Mouse (Mus musculus) ovary, postnatal 10 days (tissue): ENCODE results near the gene Csrp2.

Source experiments
- DNase-seq: peaks from one replicate; pipeline ENCODE4 v3.0.0; 2022; ENCODE audit warnings: low spot score

Csrp2 gene

DNA sequence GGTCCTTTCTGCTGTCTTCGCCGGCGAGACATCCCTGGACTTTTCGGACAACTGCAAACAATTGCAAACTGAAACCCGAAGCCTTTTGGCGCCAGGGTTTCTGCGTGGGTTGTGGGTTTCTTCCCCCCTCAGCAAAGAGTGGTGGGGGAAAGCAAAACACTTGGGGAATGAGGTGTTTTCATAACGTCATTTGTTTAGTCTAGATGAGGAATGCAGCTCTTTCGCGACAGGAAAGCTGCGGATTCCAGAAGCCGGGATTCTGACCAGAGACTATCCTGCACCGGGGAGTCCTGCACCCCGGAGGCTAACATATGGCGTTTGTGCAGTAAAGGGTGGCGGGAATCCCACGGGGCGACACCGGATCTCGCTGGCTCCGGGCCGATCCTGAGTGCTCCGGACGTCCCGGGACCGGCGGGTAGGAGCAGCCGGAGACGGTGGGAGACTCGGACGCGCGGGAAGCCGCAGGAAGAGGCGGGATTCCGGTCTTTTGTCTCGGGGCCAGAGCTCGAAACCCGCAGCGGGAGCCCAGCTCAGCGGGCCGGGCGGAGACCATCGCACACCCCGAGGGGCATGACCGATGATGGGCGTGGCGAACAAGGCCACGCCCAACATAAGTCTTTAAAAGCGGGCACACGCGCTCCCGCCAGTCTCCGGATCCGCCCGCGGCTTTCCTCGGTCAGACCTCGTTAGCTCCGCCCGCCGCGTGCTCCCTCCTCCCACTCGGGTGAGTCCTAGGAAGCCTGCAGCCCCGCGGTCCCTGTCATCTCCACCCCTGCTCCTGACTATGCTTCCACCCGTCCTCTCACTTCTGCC, at the start of gene Csrp2:
Gene Csrp2, plus strand, starts transcription at position 259 of the 813 bp plus-strand sequence.
- peak; percentile 78 for DNase-seq

DNA sequence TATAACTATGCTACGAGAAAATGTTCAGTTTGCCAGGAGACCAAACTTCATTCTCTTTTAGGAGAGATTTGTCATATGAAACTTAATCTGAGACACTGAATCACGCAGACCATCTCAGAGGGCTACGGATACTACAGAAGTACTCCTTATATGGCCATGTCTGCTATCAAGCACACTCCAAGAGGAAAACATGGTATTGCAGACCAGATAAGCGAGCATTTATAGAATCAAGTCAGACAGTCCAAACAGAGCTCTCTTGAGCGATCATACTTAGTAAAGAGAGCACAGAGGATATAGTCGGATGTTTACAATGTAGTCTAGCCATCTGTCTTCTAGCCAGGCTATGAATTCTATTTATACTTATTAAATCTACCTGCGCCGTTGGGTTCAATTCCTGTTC, 44.7 kb upstream of the Csrp2 start:
- DNase-seq: no peak

DNA sequence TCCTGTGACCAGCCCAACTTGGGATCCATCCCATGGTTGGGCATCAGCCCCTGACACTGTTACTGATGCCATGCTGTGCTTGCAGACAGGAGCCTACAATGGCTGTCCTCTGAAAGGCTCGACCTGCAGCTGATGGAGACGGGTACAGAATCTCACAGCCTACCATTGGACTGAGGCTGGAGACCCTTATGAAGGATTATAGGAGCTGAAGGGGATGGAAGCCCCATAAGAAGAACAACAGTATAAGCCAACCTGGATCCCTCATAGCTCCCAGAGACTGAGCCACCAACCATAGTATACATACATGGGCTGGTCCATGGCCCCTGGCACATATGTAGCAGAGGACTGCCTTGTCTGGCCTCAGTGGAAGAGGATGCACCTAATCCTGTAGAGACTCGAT, 42.6 kb upstream of the Csrp2 start:
- DNase-seq: no peak

DNA sequence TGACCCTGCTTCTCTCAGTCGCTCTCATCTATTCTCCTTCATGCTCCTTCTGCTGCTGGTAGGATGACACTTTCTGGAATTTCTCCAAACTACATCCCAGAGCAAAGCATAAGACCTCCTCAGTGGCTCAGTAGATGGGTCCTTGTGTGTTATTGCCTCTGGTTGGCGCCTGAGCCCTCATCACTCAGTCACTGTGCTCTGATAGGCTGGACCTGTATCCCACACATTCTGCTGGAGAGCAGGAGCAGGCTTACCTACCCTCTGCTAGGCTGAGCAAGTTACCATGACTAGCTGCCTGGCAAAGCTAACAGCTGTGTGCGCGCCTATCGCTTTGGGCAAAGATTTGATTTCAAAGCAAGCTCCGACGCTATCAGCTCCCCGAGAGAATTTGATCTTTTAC, 41.7 kb upstream of the Csrp2 start:
- no peak for DNase-seq

DNA sequence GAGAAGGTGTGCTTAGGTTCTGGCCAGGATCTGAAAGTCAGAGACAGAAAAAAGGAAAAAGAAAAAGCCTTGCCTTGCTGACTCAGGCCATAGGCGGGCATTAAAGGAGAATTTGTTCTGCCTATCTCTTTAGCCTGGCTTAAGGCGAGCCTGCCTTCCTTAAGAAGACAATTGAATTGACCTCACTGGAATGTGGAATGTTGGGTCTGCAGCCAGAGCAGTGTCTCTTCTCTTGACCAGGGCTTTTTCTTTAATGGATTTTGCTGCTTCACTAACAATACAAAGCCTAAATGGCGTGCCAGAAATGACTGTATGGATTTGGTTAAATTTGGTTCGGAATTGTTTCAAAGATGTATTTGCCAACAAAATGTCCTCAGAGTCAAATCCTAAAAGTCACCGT, 40.9 kb upstream of the Csrp2 start:
- DNase-seq: no peak

DNA sequence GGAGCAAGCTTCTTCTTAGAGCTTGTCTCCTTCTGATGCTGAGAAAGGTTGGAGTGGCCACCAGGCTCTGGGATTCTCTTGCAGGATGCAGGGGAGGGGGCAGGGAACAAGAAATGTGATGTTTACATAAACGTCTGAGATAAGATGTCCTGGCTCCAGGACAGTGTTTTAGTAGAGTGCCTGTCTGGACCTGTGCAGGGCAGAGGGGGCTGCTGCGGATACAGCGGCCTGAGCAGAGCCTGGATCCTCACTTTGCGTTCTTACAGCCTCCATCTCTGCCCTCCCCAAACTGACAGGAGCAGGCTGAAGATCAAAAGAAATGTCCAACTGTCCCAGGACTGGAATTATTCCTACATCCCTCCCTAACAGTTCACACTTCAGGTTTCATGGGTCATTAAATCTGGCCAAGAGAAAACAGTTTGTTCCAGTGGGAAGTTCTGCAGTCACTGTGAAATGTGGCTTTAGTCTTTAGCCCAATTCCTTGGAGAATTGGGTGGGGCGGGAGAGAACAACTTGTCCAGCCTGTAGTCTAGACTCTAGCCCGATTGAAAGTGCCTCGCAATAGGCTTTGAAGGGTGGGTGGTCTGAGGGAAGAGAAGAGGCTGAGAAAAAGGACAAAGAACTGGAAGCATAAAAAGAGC, 40.0 kb upstream of the Csrp2 start:
- DNase-seq: no peak

DNA sequence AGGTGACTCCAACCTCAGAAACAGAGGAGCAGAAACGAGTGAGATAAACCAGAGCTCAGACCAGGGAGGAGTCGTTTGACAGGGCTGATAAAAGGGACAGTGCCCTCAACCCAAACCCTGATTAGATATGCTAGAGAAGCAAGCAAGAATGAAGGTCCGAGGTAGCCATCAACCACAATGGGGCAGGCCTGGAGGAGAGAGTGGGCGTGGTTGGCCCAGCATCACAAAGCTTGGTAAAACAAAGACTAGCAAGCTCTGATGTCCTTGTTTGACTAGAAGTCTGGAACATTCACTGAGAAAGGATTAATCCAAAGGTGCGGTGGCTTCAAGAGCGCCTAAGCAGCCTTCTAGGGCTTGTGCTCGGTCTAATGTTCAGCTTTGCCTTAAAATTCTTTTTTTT, 38.2 kb upstream of the Csrp2 start:
- no peak for DNase-seq

DNA sequence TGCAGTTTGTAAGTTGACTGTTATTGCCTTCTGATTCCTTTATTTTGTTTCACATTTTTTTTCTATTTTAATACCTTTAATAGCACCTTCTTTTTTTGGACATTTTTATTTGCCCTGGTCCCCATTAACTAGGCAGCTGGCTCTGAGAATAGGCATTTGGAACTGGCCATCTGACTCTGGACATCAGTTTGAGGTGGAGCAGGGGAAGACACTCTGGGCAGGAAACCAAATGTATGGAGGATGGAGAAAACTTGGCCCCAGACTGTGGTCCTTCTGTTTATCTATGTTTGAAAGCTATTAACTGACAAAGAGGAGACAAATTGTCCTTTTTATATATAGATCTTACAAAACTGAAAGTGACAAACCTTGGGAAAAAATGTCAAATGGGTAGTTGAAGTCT, 36.9 kb upstream of the Csrp2 start:
- DNase-seq: no peak

DNA sequence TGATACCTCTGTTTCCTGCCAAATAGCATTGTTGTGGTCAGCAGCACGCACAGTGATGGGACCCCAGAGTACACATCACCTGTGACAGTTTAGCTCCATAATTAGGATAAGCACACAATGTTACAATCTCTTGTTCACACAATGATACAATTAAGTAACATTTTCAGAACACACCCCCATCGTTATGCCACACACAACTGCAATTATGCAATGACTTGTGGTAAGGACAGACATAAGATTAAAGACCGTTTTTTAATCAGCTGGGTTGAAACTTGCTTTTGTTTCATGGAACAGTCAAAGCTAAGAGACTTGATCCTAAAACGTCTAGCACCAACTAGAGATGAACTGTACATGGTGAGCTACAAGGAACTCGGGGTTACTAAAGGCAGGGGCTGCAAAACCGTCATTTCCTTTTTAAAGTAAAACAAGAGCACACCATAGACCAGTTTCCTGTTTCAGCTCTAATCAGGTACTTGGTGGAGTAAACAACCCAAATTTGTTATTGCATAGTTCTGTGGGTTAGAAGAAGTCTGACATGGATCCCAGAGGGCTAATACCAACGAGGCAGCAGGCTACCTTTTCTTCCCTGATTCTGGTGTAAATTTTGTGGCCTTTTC, 28.8 kb upstream of the Csrp2 start:
- no peak for DNase-seq

DNA sequence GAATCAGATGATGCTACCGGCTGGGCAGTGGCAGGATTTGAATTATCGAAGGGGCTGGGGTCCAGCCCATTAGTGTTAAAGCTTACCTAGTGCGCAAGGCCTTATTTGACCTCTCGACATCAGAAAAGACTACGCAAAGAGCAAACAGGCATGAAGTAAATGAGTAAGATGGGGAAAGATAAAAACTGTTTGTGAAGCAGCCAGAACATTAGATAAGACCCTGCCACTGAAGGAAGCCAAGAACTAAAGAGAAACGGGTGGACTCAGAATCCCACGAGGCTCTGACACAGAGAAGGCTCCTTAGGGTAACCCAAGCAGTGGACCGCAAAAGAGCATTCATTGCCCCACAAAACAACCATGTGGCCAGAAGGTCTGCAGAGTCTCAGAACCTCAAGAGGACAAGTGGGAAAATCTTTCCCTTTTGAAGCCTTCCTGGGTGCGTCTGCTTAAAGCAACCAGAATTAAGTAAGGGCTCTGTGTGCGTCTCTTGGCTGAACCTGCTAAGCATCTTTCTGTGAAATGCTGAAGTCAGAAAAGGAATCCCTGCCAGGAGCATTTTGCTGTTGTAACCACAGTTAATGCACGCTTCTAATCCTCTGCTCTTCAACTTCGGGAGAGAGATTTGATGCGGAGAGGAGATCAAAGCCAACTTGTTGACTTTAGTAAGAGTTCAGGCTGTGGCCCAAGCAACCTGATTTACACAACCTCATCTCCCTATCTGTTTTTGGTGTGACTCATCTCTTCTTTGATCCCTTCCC, 19.7 kb upstream of the Csrp2 start:
- no peak for DNase-seq

DNA sequence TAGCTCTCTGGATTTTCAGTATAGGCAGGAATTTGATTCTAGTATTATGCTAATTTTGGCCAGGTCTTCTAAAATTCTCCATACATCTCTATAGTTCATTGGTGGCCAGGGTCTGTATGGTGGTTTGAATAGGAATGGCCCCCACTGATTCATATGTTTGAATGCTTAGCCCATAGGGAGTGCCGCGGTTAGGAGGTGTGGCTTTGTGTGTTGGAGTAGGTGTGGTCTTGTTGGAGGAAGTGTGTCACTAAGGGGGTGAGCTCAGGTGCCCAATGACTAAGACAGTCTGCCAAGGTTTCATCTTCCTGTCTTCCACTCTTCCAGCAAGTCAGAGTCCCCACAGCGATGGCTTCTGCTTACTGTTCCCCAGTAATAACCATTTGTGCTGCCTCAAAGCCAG, 15.7 kb upstream of the Csrp2 start:
- DNase-seq: no peak

DNA sequence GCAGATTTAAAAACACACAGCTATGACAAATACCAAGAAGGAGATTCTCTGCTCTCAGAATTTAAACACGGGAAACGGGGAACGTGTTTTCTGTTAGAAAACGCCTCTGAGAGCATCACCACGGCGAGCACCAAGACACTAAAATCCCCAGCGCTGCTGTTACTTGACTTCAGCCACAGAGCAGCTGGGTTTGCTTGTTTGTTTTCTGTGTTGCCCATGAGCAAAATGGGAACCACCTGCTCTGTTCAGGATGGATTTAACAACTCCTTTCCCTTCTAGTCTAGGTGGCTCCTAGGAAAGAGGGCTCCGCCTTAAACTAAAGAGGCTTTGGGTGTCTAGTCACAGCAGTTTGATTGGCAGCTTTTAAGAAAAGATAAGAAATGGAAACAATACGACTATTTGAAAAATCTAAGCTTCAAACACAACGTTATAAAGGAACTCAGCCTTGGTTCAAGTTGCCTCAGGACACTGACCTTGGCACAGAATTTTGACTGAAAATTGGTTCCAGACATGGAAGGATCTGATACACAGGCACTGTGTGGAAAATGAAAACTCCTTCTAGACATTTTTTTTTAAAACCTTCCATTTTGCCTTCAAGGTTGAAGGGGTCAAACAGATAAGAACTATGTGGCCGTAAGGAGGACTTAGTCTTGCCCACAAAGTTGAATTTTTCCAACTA, 2.8 kb upstream of the Csrp2 start:
- DNase-seq: no peak

DNA sequence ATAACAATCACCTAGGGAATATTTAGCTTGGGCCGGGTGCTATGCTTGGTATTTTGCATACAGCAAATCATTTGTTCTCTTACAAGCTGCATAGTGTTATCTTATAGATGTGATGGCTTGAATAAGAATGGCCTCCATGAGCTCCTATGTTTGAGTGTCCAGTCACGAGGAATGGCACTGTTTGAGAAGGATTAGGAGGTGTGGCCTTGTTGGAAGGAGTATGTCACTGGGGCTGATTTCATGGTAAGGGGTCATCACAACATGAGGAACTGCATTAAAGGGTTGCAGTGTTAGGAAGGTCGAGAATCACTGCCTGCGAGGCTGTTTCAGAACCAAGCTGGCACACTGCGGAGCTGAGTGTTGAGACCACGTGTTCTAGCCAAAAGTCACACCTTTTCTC, 2.1 kb upstream of the Csrp2 start:
- no peak for DNase-seq

DNA sequence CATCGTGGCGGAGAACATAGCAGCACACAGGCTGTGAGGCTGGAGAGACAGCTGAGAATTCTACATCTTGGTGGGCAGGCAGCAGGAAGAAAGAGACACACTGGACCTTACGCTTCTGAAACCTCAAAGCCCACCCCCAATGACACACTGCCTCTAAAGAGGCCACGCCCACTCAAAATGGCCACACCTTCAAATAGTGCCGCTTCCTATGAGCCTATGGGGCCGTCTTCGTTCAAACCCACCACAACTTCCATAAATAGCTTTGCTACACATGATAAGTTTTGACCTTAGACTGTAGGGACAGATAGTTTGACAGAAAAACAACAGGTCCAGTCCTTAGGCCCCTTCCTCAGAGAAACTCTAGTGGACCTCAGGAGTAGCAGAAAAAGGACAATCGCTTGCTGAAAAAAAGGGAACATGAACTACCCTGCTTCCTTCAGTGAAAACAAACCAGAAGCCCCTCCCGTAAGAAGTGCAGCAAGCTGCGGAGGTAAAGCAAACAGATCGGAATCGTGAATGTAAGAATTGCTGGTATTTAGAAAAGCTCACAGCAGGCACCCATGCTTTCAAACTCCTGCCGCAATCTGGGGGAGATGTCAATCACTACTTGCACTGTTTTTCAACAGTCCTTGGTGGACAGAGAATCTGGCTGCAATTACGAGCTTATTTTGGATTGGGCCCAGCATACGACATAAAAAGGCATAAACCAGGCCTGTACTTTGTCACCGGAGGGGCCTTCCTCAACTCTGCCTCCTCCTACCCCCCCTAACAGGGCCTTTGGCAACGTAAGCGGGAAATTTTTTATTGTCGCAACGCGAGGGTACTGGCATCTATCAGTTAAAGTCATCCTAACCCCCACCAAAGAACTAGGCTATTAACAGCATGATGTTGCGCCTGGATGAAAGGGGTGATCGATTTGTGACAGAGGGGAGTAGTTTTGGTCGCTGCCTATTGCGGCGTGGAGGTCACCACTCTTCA, 886 bp upstream of the Csrp2 start:
- no peak for DNase-seq

DNA sequence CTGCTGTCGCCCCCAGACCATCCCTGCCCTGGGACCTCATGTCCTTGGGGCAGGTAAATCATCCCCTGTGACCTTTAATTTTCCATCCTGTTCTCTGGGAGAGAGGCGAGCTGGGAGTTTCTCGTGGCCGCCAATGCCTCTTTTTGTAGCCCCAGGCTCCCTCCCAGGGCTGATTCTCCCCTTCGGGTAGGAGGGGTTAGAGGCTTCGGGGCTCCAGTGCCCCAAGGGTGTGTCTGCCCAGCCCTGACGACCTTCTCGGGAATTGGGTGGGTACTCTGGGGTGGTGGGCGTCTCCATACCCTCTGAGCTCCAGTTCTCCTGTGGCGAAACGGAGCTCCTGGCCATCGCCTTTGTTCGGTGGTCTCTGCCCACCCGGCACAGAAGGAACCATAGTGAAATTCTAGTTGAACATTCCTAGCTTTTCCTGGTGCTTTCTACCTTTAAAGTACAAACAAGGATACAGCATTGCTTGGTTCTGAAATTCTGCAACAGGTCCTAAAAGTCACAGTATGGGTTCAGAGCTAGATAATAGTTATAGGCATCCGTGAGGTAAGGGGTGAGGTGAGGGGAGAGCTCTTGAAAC, 870 bp downstream of the Csrp2 start:
- no peak for DNase-seq

DNA sequence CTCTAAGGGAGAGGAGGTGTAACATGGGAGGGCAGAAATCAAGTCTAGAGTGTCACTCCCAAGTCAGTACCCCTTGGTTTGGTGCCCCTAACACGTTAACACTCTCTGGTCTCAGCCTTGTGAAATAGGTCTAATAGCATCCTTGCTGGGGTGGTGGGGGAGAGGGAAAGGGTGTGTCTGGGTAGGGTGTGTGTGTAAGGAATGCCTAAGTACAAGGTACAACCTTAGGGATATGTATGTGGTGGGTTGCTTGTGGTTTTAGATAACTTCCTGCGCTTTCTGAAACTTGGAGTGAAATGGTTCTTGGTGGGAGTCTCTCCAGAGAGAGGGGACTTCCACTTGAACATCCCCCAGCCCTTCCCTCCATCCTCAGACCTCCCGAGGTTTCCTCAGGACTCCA, 2.3 kb downstream of the Csrp2 start:
- no peak for DNase-seq

DNA sequence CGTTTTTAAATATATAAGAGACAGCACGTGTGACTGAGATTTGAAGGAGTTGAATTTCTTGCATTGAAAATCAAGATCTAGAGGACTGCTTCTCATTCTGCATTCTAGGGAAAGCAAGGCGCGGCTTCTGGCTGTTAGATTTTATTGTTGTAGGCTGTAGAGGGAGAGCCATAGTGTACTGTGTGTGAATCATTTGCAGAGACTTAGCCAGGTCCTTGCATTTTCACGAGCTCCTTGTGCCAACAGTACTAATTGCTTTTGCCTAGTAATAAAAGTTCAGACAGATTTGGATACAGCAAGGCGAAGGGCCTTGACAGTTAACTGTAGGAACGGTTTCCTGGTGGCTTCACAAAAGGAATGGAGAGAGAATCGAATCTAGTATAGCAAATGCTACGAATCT, 3.0 kb downstream of the Csrp2 start:
- DNase-seq: no peak

DNA sequence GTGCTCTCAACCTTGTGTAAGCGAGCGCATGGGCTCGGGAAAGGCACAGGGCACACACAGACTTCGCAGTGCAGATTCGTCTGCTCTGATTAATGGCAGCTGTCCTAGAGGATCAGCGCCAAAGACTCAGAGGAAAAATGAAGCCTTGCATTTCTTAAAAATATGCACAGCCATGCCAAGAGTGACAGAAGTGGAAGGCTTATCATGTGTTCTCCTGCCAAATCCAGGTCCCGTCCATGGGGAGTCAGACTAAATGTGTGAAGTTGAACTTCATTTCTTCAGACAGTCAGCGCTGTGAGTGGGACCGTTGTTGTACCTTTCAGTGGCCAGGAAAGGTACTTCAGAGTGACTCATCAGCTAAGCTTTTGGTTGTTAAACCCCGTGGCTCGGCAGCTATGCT, 7.9 kb downstream of the Csrp2 start:
- no peak for DNase-seq

DNA sequence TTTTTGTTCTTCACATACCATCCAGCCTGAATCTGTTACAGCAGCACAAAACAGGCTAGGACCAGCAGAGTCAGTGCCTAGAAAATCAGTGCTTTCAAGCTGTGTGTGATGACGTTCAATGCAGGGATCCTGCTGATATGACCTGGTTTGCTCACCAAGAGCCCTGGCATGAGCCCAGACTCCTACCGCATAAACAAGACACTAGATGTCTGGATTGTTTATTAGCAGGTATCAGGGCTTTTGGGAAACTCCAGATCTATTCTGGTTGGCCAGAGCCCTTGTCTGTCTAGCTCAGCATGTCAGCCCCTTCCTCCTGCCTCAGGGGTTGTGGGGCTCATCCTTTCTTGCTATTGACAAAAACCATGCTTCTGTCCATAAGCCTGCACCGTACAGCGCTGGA, 10.2 kb downstream of the Csrp2 start:
- no peak for DNase-seq

DNA sequence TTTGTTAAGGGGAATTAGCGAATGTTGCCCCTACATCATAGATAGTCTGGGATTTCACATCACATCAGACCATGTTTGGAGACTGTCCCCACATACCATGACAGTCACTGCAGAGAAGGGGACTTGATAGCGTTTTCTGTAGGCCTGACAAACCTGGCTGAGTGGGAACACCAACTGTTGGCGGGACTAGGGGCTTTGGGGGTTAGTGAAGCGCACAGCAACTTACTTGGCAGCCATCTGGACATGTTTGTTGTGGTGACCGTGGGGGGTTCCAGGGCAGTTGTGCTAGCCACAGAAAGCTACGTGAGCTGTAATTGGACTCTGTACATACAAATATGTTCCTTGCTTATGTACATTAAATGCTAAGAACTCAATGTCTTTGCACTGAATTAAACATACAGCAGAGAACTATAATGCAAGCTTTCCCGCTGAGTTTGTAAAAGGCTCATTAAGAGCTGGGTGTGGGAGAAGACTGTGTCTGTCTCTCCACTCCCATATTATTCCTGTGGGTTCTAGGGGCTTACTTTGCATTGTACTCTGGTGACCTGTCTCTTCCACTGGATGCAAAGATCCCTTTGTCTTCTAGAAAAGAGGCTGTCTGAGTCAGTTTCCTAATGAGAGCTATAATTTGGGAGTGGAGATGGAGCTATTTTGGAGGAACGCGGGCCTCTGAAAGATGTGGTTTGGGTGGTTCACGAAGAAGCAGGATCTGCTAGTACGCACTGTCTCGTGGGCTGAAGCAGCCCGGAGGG, 11.7 kb downstream of the Csrp2 start:
- no peak for DNase-seq
